Mouse (Mus musculus) liver (tissue): Measurements from ENCODE around the gene Asb8.

Source experiments
- DNase-seq: peaks from one replicate; pipeline ENCODE4 v3.0.0-alpha.2; 2020; ENCODE audit warnings: mixed read lengths

The Asb8 gene

DNA sequence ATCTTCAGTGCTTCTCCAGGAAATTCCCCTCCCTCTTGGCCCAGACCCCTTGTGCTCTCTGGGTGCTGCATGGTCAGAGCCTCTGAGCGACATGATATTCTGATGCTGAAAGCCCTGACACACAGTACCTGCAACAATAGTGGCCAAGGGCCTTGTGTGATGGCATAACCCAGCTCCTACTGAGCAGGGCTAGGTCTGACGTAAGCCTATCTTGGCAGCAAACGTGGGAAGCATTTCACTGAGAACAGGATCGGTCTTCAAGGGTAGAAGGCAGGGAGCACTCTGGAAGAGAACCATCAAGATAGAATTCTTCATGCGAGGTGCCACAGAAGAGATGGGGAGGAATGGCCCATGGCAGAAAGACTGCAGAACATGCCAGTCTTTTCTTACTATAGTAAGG, at the start of gene Asb8:
Asb8 (minus strand) TSS at position 101 of the 400 bp plus-strand sequence.
- DNase-seq, result no peak

DNA sequence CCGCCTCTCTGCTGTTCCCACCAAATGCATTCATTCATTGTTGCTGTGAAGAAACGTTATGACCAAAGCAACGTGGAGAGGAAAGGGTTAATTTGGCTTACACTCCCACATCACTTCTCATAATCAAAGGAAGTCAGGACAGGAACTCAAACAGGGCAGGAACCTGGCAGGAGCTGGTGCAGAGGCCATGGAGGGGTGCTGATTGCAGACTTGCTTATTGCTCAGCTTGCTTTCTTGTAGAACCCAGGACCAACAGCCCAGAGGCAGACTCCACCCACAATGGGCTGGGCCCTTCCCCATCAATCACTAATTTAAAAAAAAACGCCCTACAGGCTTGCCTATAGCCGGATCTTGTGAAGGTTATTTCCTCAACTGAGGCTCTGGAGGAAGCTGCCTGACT, 48.7 kb upstream of the Asb8 start:
- DNase-seq, result no peak

DNA sequence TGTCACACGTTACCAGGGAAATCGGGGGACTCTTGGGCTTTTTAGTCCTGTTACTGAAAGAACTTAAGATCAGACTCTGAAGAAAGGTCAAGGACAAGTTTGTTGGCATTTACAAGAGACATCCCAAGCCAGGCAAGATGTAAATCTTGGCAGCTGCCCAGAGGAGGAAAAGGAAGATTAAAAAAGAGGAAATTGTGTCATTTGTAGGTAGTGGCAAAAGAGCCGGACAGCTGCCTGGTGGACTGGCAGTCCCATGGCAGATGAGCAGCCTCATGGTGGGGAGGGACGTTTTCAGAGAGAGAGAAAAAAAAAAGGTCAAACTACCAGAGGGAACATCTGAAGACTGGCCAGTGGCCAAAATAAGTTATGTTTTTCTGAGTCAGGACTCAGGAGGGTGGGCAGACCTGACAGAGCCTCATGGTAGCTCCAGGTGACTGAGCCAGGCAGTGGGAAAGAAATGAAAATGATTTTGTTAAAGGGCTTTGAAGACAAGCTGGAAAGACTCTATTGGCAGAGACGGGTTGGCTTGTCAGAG, 48.0 kb upstream of the Asb8 start:
- no peak for DNase-seq

DNA sequence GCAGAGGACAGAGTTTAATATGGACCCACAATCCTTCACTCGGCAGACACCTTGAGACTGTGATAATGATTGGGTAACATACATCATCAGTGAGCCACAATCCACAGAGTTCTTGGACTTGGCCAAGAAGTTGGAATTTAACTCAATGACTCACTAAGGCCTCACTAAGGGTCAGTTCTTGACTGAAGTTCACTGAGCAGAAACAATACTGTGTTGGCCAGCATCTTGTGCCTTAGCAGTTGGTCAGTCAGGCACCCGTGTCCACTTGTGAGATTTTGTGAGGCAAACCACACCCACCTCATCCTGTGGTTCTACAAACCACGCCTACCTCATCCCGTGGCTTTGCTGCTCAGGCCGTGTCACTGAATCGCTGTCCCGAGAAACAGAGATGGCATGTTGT, 44.3 kb upstream of the Asb8 start:
- no peak for DNase-seq

DNA sequence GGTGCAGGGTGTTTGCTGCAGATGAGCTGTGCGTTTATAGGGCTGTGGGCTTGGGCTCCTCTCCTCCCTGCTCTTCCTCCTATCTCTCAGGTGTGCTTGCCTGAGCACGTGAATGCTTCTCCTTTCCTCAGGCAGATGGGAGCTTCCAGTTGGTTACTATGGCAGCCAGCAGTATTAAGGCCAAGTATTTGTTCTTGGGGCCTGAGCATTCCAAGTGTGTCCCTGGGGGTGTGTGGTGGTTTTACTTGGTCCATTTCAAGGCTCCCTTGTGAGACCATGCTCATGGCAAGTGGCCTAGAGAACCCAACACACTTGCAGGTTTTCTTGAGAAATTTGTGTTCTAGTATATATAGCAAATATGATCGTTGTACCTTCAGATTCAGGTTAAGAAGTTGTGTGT, 30.0 kb upstream of the Asb8 start, which contains the start of gene Olfr288:
Olfr288 (minus strand) TSS at position 101 of the 400 bp plus-strand sequence.
- no peak for DNase-seq

DNA sequence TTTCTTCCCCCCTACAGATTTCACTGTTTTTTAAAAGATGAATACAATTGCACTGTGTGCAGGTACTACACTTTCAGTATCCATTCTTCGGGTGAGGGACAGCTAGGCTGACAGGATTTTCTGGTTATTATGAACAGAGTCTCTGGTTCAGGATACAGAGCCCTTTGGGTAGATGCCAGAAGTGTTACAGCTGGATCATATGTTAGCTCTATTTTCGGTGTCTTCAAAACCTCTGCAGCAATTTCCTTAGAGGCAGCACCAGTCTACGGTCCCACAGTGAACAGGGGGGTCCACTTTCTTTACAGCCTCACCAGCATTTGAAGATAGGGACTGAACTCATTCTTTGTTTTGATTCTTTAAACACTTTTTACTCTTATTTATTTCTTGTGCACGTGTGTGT, 19.0 kb upstream of the Asb8 start:
- DNase-seq, result no peak

DNA sequence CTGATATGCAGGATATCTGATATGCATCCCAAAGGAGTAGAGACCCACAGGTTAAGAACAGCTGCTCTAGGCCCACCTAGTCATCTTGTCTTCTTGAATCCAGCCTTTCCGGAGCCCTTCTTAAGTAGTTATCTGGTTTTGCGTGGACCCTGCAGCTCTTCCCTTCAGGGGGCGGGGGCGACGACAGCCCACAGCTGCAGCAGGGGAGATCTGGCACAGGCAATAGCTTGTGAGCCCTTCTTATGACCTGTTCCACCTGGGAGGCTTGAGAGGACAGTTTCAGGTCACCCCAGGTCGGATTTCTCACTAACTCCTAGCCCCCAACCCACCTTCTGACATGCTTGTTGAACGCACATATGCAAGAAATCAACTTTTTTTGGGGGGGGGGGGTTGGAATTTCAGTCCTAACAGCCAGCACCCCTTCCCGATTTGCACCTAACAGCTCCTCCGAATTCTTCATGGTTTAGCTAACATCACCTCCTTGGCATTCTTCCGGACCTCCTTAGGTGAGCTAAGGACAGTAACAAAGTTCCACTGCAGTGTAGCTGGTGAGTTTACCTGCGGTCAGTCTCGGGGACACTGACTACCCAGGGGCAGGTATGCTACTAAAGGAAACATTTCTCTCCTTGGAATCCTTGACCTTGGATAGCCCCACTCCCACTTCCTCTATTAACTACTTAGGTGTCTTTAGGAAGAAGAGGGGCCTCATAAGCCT, 16.6 kb upstream of the Asb8 start:
- DNase-seq, result no peak

DNA sequence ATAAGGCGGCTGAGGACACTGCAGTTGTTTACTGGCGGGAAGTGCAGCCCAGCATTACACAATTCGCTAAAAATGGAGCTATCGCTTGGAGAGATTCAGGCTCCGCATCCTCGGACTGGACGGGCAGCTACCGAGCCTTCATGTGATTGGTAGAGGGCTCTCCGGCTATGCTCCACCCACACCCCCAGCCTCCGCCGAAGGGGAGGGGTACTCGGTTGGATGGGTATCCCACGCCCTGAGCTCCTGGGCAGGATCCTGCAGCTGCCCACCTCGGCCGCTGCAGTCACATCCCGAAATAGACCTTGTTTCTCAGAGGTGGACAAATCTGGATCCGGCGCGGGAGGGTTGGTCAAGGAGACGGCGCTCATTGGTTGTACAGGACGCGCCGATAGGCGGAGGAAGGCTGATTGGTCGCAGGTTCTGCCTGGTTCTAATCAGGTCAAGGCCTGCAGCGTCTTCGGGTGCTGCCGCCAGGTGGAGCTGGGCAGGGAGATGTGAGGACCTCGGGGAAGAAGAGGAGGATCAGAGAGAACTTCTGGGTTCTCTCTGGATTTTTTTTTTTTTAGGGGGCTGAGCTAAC, 15.8 kb upstream of the Asb8 start:
- peak; percentile 87 for DNase-seq

DNA sequence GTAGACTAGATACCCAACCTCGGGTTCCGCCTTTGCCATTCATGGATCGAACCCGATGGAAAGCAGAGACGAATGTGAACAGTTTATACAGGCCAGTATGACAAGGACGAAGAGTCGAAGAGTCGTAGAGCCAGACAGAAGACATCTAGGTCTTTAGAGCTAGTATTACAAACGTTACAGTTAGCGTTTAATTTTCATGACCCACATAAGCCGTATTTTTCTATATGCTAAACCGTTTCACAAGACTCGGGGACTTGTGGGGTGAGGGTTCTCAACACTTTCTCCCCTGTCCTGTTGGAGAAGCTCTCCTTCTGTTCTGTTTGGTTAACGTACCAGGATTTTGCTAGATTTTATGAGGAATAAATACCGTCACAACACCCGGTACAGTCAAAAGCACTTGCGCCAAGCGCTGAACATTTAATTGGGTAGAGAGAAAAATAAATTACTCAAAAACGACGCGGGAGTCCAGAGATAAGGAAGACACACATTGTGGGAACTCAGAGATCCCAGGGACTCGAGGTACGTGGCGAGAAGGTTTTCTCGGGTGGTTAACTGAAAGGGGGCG, 15.2 kb upstream of the Asb8 start:
- DNase-seq, result no peak

DNA sequence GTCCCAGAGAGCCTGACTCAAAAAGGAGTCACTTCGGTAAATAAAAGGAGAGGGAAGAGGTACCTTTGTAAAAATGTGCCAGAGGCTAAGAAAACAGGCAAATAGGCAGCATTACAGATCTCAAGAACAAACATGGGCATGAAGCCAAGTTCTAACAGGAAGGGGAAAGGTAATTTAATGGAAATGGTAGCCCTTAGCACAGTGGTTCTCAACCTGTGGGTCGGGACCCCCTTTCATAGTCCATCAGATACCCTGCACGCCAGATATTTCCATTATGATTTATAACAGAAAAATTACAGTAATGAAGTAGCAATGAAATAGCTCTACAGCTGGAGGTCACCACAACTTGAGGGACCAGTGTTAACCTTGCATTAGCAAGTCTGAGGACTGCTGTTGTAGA, 11.9 kb upstream of the Asb8 start:
- no peak for DNase-seq

DNA sequence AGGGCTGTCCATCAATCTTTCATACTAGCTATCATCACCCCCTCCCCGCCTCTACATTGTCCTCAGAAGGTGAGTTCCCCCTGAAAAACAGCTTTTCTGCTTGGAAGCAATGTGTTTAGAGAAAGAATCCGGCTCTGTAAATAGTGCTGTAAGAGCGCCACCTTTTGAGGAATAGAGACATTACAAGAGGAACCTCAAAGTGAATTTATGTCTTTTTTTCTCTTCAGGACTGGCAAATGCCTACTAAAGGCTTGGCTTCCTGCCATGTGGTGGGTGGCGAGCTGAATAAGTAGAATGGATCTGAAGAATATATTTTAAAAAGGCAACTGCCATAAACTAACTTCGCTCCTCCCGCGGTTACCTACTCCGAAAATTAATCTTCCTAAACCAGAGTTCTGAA, 8.4 kb upstream of the Asb8 start:
- no peak for DNase-seq

DNA sequence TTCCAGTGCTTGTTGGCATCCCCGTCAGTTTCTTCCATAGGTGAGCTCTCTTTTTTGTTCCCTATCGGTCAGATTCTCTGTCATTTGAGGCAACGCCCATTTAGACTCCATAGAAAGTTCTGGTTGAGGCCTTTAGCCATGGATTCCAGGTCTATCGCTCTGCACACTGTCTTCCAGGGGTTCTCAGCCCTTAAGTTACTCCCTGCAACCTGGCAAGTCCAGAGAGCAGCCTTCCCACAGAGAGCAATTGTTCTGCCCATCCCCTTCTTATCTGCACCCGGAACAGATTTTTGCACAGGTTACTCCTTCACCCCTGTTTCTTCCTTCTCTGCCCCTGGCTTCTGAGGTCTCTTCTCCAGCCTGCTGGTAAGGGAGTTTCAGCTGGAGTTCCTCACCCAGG, 6.7 kb upstream of the Asb8 start:
- no peak for DNase-seq

DNA sequence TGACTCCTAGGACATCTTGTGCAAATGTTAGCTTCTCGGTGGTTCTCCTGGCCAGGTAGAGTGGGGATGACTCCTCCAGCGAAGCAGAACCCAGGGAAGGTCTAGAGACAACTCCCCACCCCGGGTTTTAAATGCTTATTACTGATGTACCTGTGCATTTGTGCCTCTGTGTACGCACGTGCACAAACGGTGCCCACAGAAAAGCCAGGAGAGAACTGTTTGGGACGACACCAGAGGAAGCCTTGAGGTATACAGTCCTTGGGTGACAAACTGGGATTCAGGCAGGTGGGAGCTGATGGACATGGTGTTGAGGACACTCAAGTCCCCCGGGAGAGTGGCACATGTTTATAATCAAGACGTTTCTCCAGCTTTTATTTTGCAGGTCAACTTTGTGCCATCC, 5.5 kb upstream of the Asb8 start:
- no peak for DNase-seq

DNA sequence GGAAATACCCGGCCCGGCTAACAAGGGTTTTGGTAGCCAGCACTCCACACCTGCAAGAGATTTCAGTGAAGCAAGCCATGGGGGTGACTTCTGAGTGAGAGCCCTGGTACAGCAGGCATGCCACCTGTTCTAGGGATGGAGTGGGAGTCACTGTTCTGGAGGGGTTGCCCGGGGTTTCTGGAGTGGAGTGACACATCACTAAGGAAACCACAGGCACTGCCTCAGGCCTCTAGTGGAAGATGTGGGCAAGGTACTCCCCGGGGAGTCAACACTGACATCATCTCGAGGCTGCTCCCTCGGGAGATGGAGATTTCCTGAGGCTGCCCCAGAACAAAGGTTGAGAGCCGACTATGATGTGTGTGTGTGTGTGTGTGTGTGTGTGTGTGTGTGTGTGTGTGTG, 4.9 kb upstream of the Asb8 start:
- DNase-seq, result no peak

DNA sequence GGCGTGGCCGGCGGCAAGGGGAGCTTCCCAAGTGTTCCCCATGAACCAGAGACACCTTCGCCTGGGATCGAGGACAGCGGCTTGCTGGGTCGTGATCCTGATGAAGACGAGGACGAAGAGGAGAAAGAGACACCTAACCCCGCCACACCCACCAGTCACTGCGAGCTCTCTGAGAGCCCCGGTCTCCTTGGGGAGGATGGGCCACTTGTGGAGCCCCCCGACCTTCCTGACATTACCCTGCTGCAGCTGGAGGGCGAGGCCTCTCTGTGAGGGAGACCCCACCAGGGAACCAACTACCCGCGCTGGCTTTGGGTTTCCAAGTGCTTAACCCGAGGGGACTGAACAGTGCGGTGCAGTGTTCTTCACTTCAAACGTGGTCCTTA, 3.2 kb upstream of the Asb8 start:
- DNase-seq, result no peak

DNA sequence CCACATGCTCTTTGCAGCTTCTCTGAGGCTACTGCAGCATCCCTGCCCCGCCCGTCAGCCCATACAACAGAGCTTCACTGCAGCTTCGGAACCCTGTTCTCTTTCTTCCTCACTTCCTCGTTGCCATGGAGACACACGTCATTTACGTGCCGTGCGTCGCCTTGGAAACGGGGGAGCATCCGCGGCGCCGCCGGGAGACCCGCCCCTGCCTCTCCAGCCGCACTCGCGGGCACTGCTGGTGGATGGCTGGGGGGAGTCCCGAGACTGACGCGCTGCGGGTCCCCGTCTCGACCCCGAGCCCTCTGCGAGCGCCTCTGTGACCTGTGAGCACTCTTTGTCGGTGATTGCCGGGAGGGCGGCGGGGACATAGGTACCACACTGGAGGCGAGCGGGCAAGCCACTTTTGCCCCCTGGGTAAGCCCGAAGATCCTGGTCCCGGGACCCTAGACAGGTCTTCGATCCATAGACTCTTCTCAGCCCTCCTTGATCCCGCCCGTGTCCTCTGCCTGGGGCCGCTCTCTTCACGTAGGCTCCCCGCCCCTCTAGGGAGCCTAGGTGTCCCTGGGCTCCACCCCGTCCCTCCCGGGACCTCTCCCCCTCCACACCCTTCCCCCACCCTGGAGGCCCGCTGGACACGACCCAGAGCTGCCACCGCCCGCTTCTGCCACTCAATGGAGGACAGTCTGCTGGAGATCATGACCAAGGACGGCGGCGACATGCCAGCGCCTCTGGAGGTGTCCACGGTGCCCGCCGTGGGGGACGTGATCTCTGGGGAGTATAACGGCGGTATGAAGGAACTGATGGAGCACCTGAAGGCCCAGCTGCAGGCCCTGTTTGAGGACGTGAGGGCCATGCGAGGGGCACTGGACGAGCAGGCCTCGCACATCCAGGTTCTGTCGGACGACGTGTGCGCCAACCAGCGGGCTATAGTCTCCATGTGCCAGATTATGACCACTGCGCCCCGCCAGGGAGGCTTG, 2.5 kb upstream of the Asb8 start:
- DNase-seq, result peak; percentile 45

DNA sequence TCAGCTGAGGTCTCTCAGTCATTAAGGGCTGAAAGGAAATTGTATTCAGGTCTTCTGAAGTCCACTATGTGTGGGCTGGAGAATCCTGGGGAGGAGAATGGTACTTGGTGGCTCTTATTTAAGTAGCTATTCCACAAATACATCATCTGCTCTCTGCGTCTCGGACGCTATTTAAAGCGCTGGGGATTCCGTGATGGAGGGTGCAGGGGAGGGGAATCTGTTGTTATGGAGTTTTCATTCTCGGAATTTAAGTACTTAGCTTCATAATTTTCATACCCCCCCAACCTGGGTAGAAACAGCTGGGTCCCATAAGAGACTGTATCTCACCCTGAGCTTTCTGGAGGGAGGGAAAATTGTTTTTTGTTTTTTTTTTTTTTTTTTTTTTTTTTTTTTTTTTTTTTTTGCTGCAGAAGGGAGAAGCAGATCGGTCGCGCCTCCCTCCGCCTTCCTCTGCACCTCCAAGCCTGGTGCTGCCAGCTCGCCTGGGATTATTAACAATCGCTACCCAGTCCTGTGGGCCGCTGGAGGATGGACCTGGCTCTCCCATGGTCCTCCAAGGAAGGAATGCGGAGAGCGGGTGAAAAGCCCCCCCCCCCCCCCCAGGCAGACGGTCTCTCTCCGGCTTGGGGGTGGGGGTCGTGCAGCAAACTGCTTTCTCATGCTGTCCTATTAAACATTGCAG, 1.7 kb upstream of the Asb8 start, which contains the start of gene Ccdc184:
Ccdc184 (plus strand) TSS at position 196 of the 682 bp plus-strand sequence.
- no peak for DNase-seq

DNA sequence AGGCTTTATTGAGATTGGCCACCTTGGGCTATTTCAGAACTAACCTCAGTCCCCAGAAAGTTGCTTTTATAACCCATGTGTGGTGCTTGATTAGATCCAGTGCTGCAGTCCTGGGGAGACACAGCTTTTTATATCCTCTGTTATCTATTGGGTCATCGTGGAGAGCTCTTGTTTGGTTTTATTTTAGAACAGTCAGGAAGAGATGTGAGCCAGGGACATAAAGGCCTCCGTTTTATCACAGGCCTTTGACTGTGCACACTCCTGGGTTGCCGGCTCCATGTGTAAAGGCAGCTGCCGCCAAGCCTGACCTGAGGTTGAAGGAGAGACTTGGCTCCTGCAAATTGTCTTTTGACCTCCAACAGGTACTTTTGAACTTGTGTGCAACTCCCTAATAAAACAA, 2.9 kb downstream of the Asb8 start:
- no peak for DNase-seq

DNA sequence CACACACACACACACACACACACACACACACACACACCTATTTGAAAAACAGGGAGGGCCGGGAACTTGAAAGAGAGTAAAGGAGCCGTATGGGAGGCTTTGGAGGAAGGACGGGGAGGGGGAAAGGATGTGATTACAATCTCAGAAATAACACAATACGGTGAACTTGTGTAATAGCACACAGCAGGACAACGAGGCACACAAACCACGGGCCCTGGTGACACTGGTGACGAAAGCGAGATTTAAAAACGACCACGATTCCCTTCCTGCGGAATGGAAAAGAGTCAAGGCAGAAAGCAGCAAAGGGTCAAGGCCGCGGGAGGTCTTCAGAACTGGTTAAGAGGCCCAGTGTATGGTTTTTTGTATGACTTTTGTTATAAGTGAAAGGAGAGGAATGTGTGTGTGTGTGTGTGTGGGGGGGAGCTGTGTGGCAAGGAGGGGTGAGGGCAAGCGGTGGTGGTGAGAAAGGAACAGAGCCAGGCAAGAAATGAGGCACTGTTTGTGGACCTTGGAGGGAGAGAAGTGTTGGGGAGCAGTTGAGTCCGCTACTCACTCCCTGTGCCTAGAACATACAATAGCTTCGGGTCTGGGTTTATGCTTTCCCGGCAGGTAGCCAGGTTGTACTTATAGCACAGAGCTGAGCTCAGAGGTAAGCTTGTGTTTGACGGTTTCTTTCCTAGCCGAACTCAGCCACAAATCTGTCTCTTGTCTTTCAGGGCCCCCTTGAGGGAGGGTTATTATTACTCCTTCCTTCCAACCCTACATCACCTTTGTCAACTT, 4.2 kb downstream of the Asb8 start:
- DNase-seq, result no peak

DNA sequence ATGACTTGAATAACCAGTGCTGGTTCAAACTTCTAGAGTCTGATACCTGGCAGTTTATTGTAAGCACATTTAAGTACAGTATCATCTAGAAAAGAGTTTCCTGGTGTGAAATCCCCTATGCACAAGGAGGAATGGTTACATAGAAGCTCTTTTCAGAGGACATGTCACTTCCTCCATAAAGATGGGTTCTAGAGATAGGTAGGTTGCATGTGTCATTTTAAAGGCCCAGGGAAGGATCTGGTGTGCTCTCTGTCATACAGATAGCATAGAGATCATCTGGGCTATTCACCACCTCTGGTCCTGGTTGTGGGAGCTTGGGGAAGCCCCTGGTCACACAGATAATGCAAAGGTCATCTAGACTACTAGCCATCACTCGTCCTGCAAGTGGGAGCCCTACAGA, 8.2 kb downstream of the Asb8 start:
- no peak for DNase-seq

DNA sequence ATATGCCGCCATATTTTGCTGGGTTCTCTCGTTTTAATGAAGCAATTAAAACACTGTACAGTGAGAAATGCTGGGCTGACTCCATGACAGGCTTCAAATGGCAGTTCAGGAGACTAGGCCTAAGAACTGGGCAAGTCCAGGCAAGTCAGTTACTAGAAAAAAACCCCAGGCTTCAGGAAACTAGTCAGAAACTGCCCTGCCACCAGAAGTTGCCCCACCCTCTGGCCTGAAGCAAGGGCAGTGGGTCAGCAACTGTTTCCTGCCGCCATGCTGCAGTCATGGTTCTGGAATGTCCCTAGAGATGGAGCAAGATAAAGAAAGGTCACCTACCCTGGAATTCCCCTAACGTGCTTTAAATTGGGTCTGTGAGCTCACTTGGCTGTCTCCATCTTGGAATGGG, 9.5 kb downstream of the Asb8 start:
- no peak for DNase-seq

DNA sequence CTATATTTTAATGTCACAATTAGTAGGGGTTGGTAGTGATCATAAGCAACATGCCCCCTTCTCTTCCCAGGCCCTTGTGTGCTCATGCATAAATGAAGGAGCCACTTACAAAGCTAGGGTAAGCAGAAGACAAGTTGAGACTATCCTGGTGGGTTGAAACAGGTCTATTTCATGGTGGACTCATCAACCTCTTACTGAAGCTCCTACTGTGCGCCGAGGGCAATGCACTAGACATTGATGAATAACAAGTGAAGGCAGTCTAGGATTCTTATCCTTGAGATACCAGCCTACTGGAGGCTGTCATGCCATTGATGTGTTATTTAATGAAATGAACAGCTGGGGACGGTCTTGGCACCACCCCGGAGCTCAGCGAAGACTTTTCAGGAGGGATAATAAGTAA, 10.2 kb downstream of the Asb8 start:
- DNase-seq, result no peak
